ENCODE assay signal across 16 mouse cellular contexts in the genomic region with DNA sequence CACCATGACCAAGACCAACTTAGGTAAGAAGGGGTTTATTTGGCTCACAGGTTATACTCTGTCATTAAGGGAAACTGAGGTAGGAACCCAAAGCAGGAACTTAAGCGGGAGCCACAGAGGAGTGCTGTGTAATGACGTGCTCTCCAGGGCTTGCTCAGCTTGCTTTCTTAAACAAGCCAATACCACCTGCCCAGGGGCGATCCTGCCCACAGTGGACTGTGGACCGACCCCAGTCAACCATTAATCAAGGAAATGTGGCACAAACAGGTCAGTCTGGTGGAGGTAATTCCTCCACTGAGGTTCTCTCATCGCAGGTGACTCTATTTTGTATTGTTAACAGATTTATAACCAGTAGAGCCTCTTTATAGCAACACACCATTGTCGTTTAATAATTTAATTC. TPM values are rescaled to one million over a fixed set of nuclear protein-coding genes. Genes with fewer than 3 reads are reported as not detected.
A peak's percentile ranks its signal among the peaks of the same experiment; 100 is the strongest.
DNase-seq lines count a peak whose midpoint lies in the region; ATAC-seq and TF ChIP-seq lines count a peak whose summit lies in the region.
"Had no signal": no experiment of that assay in that cellular context is flagged by ENCODE, and none has a peak within 500 bp of the region (broad histone marks: within the 10 kb centered on the region; RNA-seq: fewer than 3 reads in every experiment).

No protein-coding gene starts in this region.

- H3K27ac ChIP-seq in kidney, adult 2 months (ENCODE audit: insufficient read depth, low read depth, low read length): peak overlapping the region; percentile 84
- H3K27ac ChIP-seq in liver, embryonic 15.5 days (replicated peaks): peak overlapping the region; percentile 73
- no peak overlapping the region for H3K27ac ChIP-seq in heart, embryonic 12.5 days (ENCODE audit: poor library complexity, severe bottlenecking)
- H3K27ac ChIP-seq: hindbrain, embryonic 10.5 days; limb, embryonic 10.5 days; lung, embryonic 15.5 days; neural tube, embryonic 12.5 days had no signal

- no peak for TF ChIP-seq POLR2A in kidney, adult 2 months (IDR thresholded peaks at IDR 0.05; ENCODE audit: low read depth, low read length)

- no peaks in the 10 kb centered on the region for H3K36me3 ChIP-seq in G1E (replicated peaks)
- H3K36me3 ChIP-seq in kidney, adult 2 months (ENCODE audit: control insufficient read depth, insufficient read depth, low read length): no peaks in the 10 kb centered on the region
- H3K36me3 ChIP-seq in liver, embryonic 15.5 days (replicated peaks): no peaks in the 10 kb centered on the region
- H3K36me3 ChIP-seq in heart, embryonic 12.5 days: no peaks in the 10 kb centered on the region
- H3K36me3 ChIP-seq: hindbrain, embryonic 10.5 days; limb, embryonic 10.5 days; lung, embryonic 15.5 days; neural tube, embryonic 12.5 days had no signal

- H3K4me2 ChIP-seq in liver, embryonic 15.5 days: no peak overlapping the region
- no peak overlapping the region for H3K4me2 ChIP-seq in heart, embryonic 12.5 days
- H3K4me2 ChIP-seq: lung, embryonic 15.5 days; neural tube, embryonic 12.5 days had no signal

- WGBS in kidney, adult 2 months: 41% methylated on average over 6 of the region's 6 CpGs
- 50% methylated on average over 6 of the region's 6 CpGs for WGBS in liver, embryonic 15.5 days (ENCODE audit: insufficient replicate concordance)
- 86% methylated on average over 6 of the region's 6 CpGs for WGBS in heart, embryonic 12.5 days

- H3K4me1 ChIP-seq in G1E (ENCODE audit: insufficient read depth, low read depth, low read length): peaks cover 70% of the 10 kb centered on the region
- H3K4me1 ChIP-seq in kidney, adult 2 months (ENCODE audit: control insufficient read depth, insufficient read depth, low read length): peaks cover 35% of the 10 kb centered on the region
- H3K4me1 ChIP-seq in liver, embryonic 15.5 days (replicated peaks): peaks cover 27% of the 10 kb centered on the region
- peaks cover 12% of the 10 kb centered on the region; the same call in 1 of the 2 replicates for H3K4me1 ChIP-seq in heart, embryonic 12.5 days (replicated peaks)
- H3K4me1 ChIP-seq: lung, embryonic 15.5 days had no signal

- no peak for ATAC-seq in G1E (ENCODE audit: extremely low read depth, insufficient number of reproducible peaks, low FRiP score, poor library complexity, severe bottlenecking)
- ATAC-seq in liver, embryonic 15.5 days (ENCODE audit: insufficient read depth): peak; percentile 52
- no peak for ATAC-seq in heart, embryonic 12.5 days (ENCODE audit: insufficient number of reproducible peaks, low FRiP score)
- ATAC-seq: Patski had no signal

- H3K27me3 ChIP-seq in G1E (ENCODE audit: insufficient read depth, low read length): no peaks in the 10 kb centered on the region
- no peaks in the 10 kb centered on the region for H3K27me3 ChIP-seq in kidney, adult 2 months (replicated peaks; ENCODE audit: control insufficient read depth, insufficient read depth, low read length)
- H3K27me3 ChIP-seq in liver, embryonic 15.5 days: no peaks in the 10 kb centered on the region
- H3K27me3 ChIP-seq in heart, embryonic 12.5 days (replicated peaks): peaks cover 4% of the 10 kb centered on the region; the same call in 1 of the 2 replicates
- H3K27me3 ChIP-seq: lung, embryonic 15.5 days; neural tube, embryonic 12.5 days; Patski had no signal

- no peaks in the 10 kb centered on the region for H3K9me3 ChIP-seq in G1E (replicated peaks)
- H3K9me3 ChIP-seq in liver, embryonic 15.5 days (replicated peaks): no peaks in the 10 kb centered on the region
- no peaks in the 10 kb centered on the region for H3K9me3 ChIP-seq in heart, embryonic 12.5 days (replicated peaks)
- H3K9me3 ChIP-seq: hindbrain, embryonic 10.5 days; limb, embryonic 10.5 days; lung, embryonic 15.5 days; neural tube, embryonic 12.5 days had no signal

- TF ChIP-seq CTCF in G1E (IDR thresholded peaks at IDR 0.05; ENCODE audit: low read depth, low read length): no peak
- no peak for TF ChIP-seq CTCF in kidney, adult 2 months (conservative IDR thresholded peaks at IDR 0.05; ENCODE audit: insufficient read depth, insufficient read length, low read depth, low read length)

- H3K9ac ChIP-seq in liver, embryonic 15.5 days: no peak overlapping the region
- no peak overlapping the region for H3K9ac ChIP-seq in heart, embryonic 12.5 days
- H3K9ac ChIP-seq: lung, embryonic 15.5 days; neural tube, embryonic 12.5 days had no signal

- H3K4me3 ChIP-seq in G1E (ENCODE audit: low read depth, low read length): peak overlapping the region; percentile 25; the same call in 1 of the 2 replicates
- H3K4me3 ChIP-seq in kidney, adult 2 months (ENCODE audit: insufficient read depth, low read depth, low read length): no peak overlapping the region
- no peak overlapping the region for H3K4me3 ChIP-seq in liver, embryonic 15.5 days (replicated peaks)
- no peak overlapping the region for H3K4me3 ChIP-seq in heart, embryonic 12.5 days
- H3K4me3 ChIP-seq: hindbrain, embryonic 10.5 days; limb, embryonic 10.5 days; lung, embryonic 15.5 days; neural tube, embryonic 12.5 days had no signal

- DNase-seq in G1E (ENCODE audit: low spot score): no peak
- peak; percentile 95 for DNase-seq in kidney, adult 2 months
- peak; percentile 77 to 92 for DNase-seq in kidney, postnatal 25 days
- no peak for DNase-seq in lung, postnatal 14 days
- no peak for DNase-seq in cerebellum, postnatal 4 days (ENCODE audit: low spot score in 2 of 2)
- DNase-seq in testis, postnatal 14 days (ENCODE audit: low spot score): no peak
- DNase-seq: cerebellum, postnatal 10 days; gastrocnemius, postnatal 14 days; layer of hippocampus, postnatal 36 days had no signal

RNA-seq across cellular contexts. Expression of gene Acsl1, which starts 23.5 kb away (rescaled TPM):
- total RNA-seq in G1E (2014; fragmentation: Nextera tagmentation) (143 and 149 TPM in 2 replicates), G1E (2017) (48.6 and 55.0 TPM in 2 replicates)
- polyA plus RNA-seq in G1E (2012): 19.4 and 27.0 TPM in 2 replicates
- 206 and 212 TPM in 2 replicates for polyA plus RNA-seq in kidney, adult 2 months (2012; rRNA removed)
- polyA plus RNA-seq in liver, embryonic 15.5 days (2015; fragmentation: Nextera tagmentation; extraction: Ambion mirVana): 106 and 125 TPM in 2 replicates
- polyA plus RNA-seq in heart, embryonic 12.5 days (2016; fragmentation: Nextera tagmentation; extraction: Ambion mirVana): 23.3 and 24.5 TPM in 2 replicates

Comparison
In these comparisons a context has a peak if more than half of its experiments do, and no peak if none do; other contexts are left out.
1. DNase-seq: peak in kidney, adult 2 months (single experiment) and kidney, postnatal 25 days (2 of 2); none in G1E (single experiment), lung, postnatal 14 days (single experiment), cerebellum, postnatal 4 days (0 of 2) and testis, postnatal 14 days (single experiment).